In the genomic region with DNA sequence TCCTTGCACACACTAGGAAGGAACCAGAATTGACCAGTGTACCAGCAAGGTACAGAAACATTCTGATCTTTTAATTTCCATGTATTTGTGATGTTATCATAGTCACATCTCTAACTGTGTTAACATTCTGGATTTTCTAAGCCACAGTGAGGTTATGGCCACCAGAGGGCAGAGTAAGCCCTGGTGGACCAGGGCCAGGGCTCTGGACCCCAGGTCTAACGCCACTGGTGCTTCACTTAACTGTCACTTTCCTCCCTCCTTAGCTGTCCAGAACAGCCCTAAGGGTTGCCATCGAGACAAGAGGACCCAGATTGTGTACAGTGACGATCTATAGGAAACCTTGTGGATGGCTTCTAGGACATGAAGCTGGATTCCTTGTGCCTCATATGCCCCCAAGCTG, we compare ENCODE assay signal across 8 mouse cellular contexts. TPM values are rescaled to one million over a fixed set of nuclear protein-coding genes. Genes with fewer than 3 reads are reported as not detected.
DNase-seq lines count a peak whose midpoint lies in the region; ATAC-seq and TF ChIP-seq lines count a peak whose summit lies in the region.

No protein-coding gene starts in this region.

- peaks cover 37% of the 10 kb centered on the region for H3K4me1 ChIP-seq in E14TG2a.4 (replicated peaks; ENCODE audit: low read depth, low read length)
- H3K4me1 ChIP-seq in heart, postnatal 0 days (ENCODE audit: control insufficient read depth, insufficient read depth), result peaks cover 5% of the 10 kb centered on the region
- peaks cover 10% of the 10 kb centered on the region for H3K4me1 ChIP-seq in limb, embryonic 11.5 days (ENCODE audit: control insufficient read depth, insufficient read depth, low read length)

- 0 out of 2 replicates have a peak, but pooled peaks have one; percentile 35 for ATAC-seq in heart, postnatal 0 days (ENCODE audit: insufficient read depth, low read depth)
- no peak for ATAC-seq in limb, embryonic 11.5 days (ENCODE audit: insufficient number of reproducible peaks, low FRiP score, low TSS enrichment, low read depth)

- no peak overlapping the region for H3K27ac ChIP-seq in heart, postnatal 0 days (ENCODE audit: low read depth)
- H3K27ac ChIP-seq in limb, embryonic 11.5 days (replicated peaks; ENCODE audit: low read depth, low read length), result no peak overlapping the region

- DNase-seq in layer of hippocampus, postnatal 10 days (ENCODE audit: low spot score in 2 of 2), result peak; percentile 45 to 64
- DNase-seq in layer of hippocampus, adult 9-11 months, result no peak
- peak; percentile 80 for DNase-seq in adrenal gland, postnatal 14 days
- DNase-seq in heart, postnatal 0 days (ENCODE audit: low spot score), result peak; percentile 32
- peak; percentile 65 for DNase-seq in limb, embryonic 11.5 days (ENCODE audit: low spot score)
- DNase-seq in retina, embryonic 14.5 days (ENCODE audit: low spot score), result peak; percentile 81
- no peak for DNase-seq in right cerebral cortex, postnatal 25 days

- no peak for TF ChIP-seq EP300 in heart, postnatal 0 days (IDR thresholded peaks at IDR 0.05; ENCODE audit: low read depth)

- no peaks in the 10 kb centered on the region for H3K27me3 ChIP-seq in E14TG2a.4 (ENCODE audit: insufficient read depth, low read length)
- H3K27me3 ChIP-seq in heart, postnatal 0 days (ENCODE audit: control insufficient read depth, insufficient read depth, low read length), result no peaks in the 10 kb centered on the region; the same call in 1 of the 2 replicates
- H3K27me3 ChIP-seq in limb, embryonic 11.5 days (ENCODE audit: control insufficient read depth, insufficient read depth, low read length), result no peaks in the 10 kb centered on the region

- no peak overlapping the region for H3K4me3 ChIP-seq in E14TG2a.4 (replicated peaks; ENCODE audit: low read length)
- no peak overlapping the region for H3K4me3 ChIP-seq in heart, postnatal 0 days (ENCODE audit: low read depth, low read length)
- no peak overlapping the region for H3K4me3 ChIP-seq in limb, embryonic 11.5 days (ENCODE audit: low read depth, low read length)

- no peak overlapping the region for H3K4me2 ChIP-seq in heart, postnatal 0 days (ENCODE audit: low read depth, low read length)
- H3K4me2 ChIP-seq in limb, embryonic 11.5 days (ENCODE audit: low read depth, severe bottlenecking), result no peak overlapping the region

- no peak overlapping the region for H3K9ac ChIP-seq in heart, postnatal 0 days (replicated peaks; ENCODE audit: low read depth, low read length)
- no peak overlapping the region for H3K9ac ChIP-seq in limb, embryonic 11.5 days (ENCODE audit: low read length)

- H3K9me3 ChIP-seq in E14TG2a.4 (ENCODE audit: low read length), result no peaks in the 10 kb centered on the region
- no peaks in the 10 kb centered on the region for H3K9me3 ChIP-seq in heart, postnatal 0 days (replicated peaks; ENCODE audit: control insufficient read depth, low read length)
- no peaks in the 10 kb centered on the region for H3K9me3 ChIP-seq in limb, embryonic 11.5 days (ENCODE audit: control insufficient read depth, low read length)

- peaks cover 86% of the 10 kb centered on the region for H3K36me3 ChIP-seq in E14TG2a.4 (ENCODE audit: insufficient read depth, low read length)
- peaks cover 24% of the 10 kb centered on the region for H3K36me3 ChIP-seq in heart, postnatal 0 days (replicated peaks; ENCODE audit: control insufficient read depth, insufficient read depth, low read length)
- peaks cover 18% of the 10 kb centered on the region for H3K36me3 ChIP-seq in limb, embryonic 11.5 days (ENCODE audit: control insufficient read depth, insufficient read depth, low read length)

- peak; percentile 63 for TF ChIP-seq CTCF in E14TG2a.4 (conservative IDR thresholded peaks at IDR 0.05; ENCODE audit: low read length)
- peak; percentile 73 for TF ChIP-seq CTCF in heart, postnatal 0 days (IDR thresholded peaks at IDR 0.05; ENCODE audit: low read depth)

- WGBS in heart, postnatal 0 days, result 25% methylated on average over 3 of the region's 3 CpGs
- WGBS in limb, embryonic 11.5 days, result 46% methylated on average over 3 of the region's 3 CpGs

RNA-seq across cellular contexts. Expression of a gene that starts 5.6 kb away (rescaled TPM):
- 10 to 100 TPM; 30.2 to 38.5 TPM for total RNA-seq in layer of hippocampus, postnatal 10 days (2021)
- 54.4 and 58.4 TPM in 2 replicates for total RNA-seq in adrenal gland, postnatal 14 days (2021)
- 22.9 and 39.8 TPM in 2 replicates for total RNA-seq in heart, postnatal 0 days (2014; rRNA removed; ENCODE audit: low replicate concordance)
- polyA plus RNA-seq in heart, postnatal 0 days (2015; fragmentation: Nextera tagmentation; extraction: Ambion mirVana), result 36.3 and 39.9 TPM in 2 replicates
- polyA plus RNA-seq in limb, embryonic 11.5 days (2014; fragmentation: Nextera tagmentation; extraction: Ambion mirVana), result 152 TPM in 2 replicates

RNA-seq across cellular contexts. Expression of a gene that starts 5.8 kb away (rescaled TPM):
- total RNA-seq in layer of hippocampus, postnatal 10 days (2021), result 10 to 100 TPM; 71.4 to 74.8 TPM
- total RNA-seq in adrenal gland, postnatal 14 days (2021), result 55.0 and 60.0 TPM in 2 replicates
- 40.3 and 62.1 TPM in 2 replicates for total RNA-seq in heart, postnatal 0 days (2014; rRNA removed; ENCODE audit: low replicate concordance)
- polyA plus RNA-seq in heart, postnatal 0 days (2015; fragmentation: Nextera tagmentation; extraction: Ambion mirVana), result 15.9 and 18.7 TPM in 2 replicates
- polyA plus RNA-seq in limb, embryonic 11.5 days (2014; fragmentation: Nextera tagmentation; extraction: Ambion mirVana), result 43.2 and 49.0 TPM in 2 replicates

RNA-seq across cellular contexts. Expression of a gene that starts 6.5 kb away (rescaled TPM):
- total RNA-seq in layer of hippocampus, postnatal 10 days (2021), result not detected
- 36.2 and 180 TPM in 2 replicates for total RNA-seq in adrenal gland, postnatal 14 days (2021)
- total RNA-seq in heart, postnatal 0 days (2014; rRNA removed; ENCODE audit: low replicate concordance), result 1.1 and 2.9 TPM in 2 replicates
- 1.3 and 2.1 TPM in 2 replicates for polyA plus RNA-seq in heart, postnatal 0 days (2015; fragmentation: Nextera tagmentation; extraction: Ambion mirVana)
- 1.6 and 2.6 TPM in 2 replicates for polyA plus RNA-seq in limb, embryonic 11.5 days (2014; fragmentation: Nextera tagmentation; extraction: Ambion mirVana)

RNA-seq across cellular contexts. Expression of a gene that starts 19.0 kb away (rescaled TPM):
- 10 to 100 TPM; 36.1 to 39.9 TPM for total RNA-seq in layer of hippocampus, postnatal 10 days (2021)
- total RNA-seq in adrenal gland, postnatal 14 days (2021), result 65.0 and 65.5 TPM in 2 replicates
- 19.2 and 22.3 TPM in 2 replicates for total RNA-seq in heart, postnatal 0 days (2014; rRNA removed; ENCODE audit: low replicate concordance)
- 23.0 and 24.3 TPM in 2 replicates for polyA plus RNA-seq in heart, postnatal 0 days (2015; fragmentation: Nextera tagmentation; extraction: Ambion mirVana)
- 72.4 and 74.6 TPM in 2 replicates for polyA plus RNA-seq in limb, embryonic 11.5 days (2014; fragmentation: Nextera tagmentation; extraction: Ambion mirVana)

RNA-seq across cellular contexts. Expression of a gene that starts 19.1 kb away (rescaled TPM):
- 10 to 100 TPM; 63.6 to 64.2 TPM for total RNA-seq in layer of hippocampus, postnatal 10 days (2021)
- 38.0 and 38.6 TPM in 2 replicates for total RNA-seq in adrenal gland, postnatal 14 days (2021)
- 2.6 and 9.2 TPM in 2 replicates for total RNA-seq in heart, postnatal 0 days (2014; rRNA removed; ENCODE audit: low replicate concordance)
- polyA plus RNA-seq in heart, postnatal 0 days (2015; fragmentation: Nextera tagmentation; extraction: Ambion mirVana), result 20.5 and 20.7 TPM in 2 replicates
- polyA plus RNA-seq in limb, embryonic 11.5 days (2014; fragmentation: Nextera tagmentation; extraction: Ambion mirVana), result 20.5 and 21.2 TPM in 2 replicates

Comparison
In these comparisons a context has a peak if more than half of its experiments do, and no peak if none do; other contexts are left out.
1. DNase-seq: peak in layer of hippocampus, postnatal 10 days (2 of 2), adrenal gland, postnatal 14 days (single experiment), heart, postnatal 0 days (single experiment), limb, embryonic 11.5 days (single experiment) and retina, embryonic 14.5 days (single experiment); none in layer of hippocampus, adult 9-11 months (single experiment) and right cerebral cortex, postnatal 25 days (single experiment).